ENCODE assay signal across 21 mouse cellular contexts in the genomic region with DNA sequence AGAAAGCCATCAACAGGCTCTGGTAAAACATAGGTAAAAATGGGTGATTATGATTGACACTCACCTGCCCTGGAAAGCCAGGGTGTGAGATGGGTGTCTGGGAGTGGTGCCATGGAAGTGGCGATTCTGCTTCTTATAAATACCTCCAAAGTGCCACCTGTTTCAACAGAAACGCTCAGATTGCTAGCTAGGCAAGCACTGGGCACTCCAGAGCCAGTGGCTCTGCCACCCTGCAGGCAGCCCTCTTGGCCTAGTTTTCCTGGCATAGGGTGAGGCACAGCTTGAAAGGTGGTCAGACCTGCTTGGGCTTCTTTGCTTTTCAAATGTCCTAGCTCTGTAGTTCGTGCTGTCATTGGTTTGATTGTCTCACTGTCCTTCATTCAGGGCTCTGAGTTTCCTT. TPM values are rescaled to one million over a fixed set of nuclear protein-coding genes. Genes with fewer than 3 reads are reported as not detected.
DNase-seq lines count a peak whose midpoint lies in the region; ATAC-seq and TF ChIP-seq lines count a peak whose summit lies in the region.
"Had no signal": no experiment of that assay in that cellular context is flagged by ENCODE, and none has a peak within 500 bp of the region (broad histone marks: within the 10 kb centered on the region; RNA-seq: fewer than 3 reads in every experiment).

No protein-coding gene starts in this region.

- no peak for TF ChIP-seq CTCF in gastrocnemius, adult 2 months (IDR thresholded peaks at IDR 0.05)
- TF ChIP-seq CTCF in lung, adult 2 months (IDR thresholded peaks at IDR 0.05; ENCODE audit: insufficient read depth, low read length), result no peak

- no peak overlapping the region for H3K4me3 ChIP-seq in gastrocnemius, adult 2 months
- H3K4me3 ChIP-seq in lung, adult 2 months (replicated peaks; ENCODE audit: extremely low read depth, low read depth, low read length), result no peak overlapping the region
- H3K4me3 ChIP-seq: heart, embryonic 10.5 days; limb, embryonic 12.5 days; liver, embryonic 13.5 days; midbrain, embryonic 12.5 days; neural tube, embryonic 12.5 days had no signal

- intact Hi-C loops in gastrocnemius, adult 2 months (cut with DNase I), result no loop called here

- ATAC-seq in CD4-positive, CD25-positive, alpha-beta regulatory T cell, adult 4 months, result no peak
- ATAC-seq in megakaryocyte progenitor cell, adult 5-6 weeks (replicated peaks; ENCODE audit: poor library complexity), result no peak
- ATAC-seq: forebrain, embryonic 16.5 days had no signal

- peak; percentile 45 for DNase-seq in gastrocnemius, adult 2 months
- DNase-seq in gastrocnemius, postnatal 25 days, result no peak
- peak; percentile 47 to 70 for DNase-seq in cerebellum, adult 18-20 months
- peak; percentile 31 for DNase-seq in lung, adult 2 months
- peak; percentile 13 to 50 for DNase-seq in lung, postnatal 4 days
- DNase-seq: embryo, embryonic 11 days; kidney, adult 11 months; liver, embryonic 13.5 days; thymus, adult 18-20 months had no signal

- WGBS in lung, adult 2 months, result 73% methylated on average over 3 of the region's 3 CpGs

- H3K4me1 ChIP-seq in lung, adult 2 months (ENCODE audit: control insufficient read depth, insufficient read depth, low read length), result no peaks in the 10 kb centered on the region
- H3K4me1 ChIP-seq: heart, embryonic 10.5 days; limb, embryonic 12.5 days; liver, embryonic 13.5 days; midbrain, embryonic 12.5 days; neural tube, embryonic 12.5 days had no signal

- TF ChIP-seq POLR2A in lung, adult 2 months (IDR thresholded peaks at IDR 0.05; ENCODE audit: borderline replicate concordance, extremely low read depth, low read depth, low read length), result no peak

- H3K27ac ChIP-seq in gastrocnemius, adult 2 months, result peak overlapping the region; percentile 28; the same call in 1 of the 2 replicates
- H3K27ac ChIP-seq: heart, embryonic 10.5 days; kidney, postnatal 0 days; limb, embryonic 12.5 days; liver, embryonic 13.5 days; midbrain, embryonic 12.5 days; neural tube, embryonic 12.5 days had no signal

RNA-seq across cellular contexts. Expression of gene Shh, which starts 53.0 kb away (rescaled TPM):
- not detected for total RNA-seq in gastrocnemius, adult 2 months (2021)
- total RNA-seq in gastrocnemius, postnatal 25 days (2021), result not detected
- 7.7 and 11.9 TPM in 2 replicates for polyA plus RNA-seq in lung, adult 2 months (2012; rRNA removed)
- not detected for polyA plus RNA-seq in CD4-positive, CD25-positive, alpha-beta regulatory T cell, adult 4 months (2017; shearing (Covaris generic))
- total RNA-seq in megakaryocyte progenitor cell, adult 5-6 weeks (2015), result not detected in 2 replicates
- total RNA-seq in megakaryocyte progenitor cell, adult 5-6 weeks (2017), result not detected in 2 replicates
- total RNA-seq: CH12.LX; MEL; monocyte, adult 5-6 weeks had no signal
- polyA plus RNA-seq: heart, postnatal 0 days; liver, embryonic 13.5 days had no signal
